Mouse (Mus musculus): ENCODE data around the gene Hspa4l.
"Not testable (repeated sequence)": the region's sequence is repeated elsewhere in the genome, so short reads cannot be mapped to it uniquely, and the experiment has no call there.

The Hspa4l gene

DNA sequence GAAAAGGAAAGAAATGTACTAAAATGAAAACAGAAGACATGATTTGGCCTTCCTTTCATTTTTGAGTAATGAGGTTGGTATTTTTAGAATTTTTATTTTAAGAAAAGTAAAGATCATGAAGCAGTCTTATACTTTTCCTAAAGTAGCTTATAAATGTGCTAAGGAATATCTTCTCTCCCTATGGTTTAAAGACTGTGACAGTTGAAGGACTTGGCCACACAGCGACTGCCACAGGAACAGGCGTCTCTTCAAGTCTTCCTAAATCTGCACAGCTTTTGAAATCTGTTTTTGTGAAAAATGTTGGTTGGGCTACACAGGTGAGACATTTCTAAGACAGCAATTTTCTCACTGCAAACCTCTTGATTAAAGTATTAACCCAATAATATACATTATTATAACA is 69.0 kb downstream of the Hspa4l start:
- DNase-seq (ENCODE audit: low read depth), result no peak

DNA sequence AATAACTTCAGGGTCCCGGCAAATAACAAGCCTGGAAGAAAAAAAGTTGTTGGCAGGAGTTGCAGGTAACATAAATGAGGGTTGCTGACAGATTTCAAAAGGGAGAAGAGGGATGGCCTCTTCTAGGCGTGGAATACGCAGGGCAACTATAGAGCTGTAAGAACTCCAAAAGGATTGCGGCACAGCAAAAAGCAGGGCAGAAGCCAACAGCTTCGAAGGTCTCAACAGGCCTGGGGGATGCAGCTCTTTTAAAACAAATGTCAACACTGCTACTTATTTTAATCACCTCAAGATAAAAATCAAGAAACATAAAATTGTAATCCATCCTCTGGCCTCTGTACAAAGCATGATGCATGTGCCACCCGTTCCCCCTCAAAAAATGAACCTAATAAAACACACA is 101.2 kb downstream of the Hspa4l start:
- DNase-seq (ENCODE audit: low read depth), result not testable (repeated sequence)

Measured in fibroblast of lung, adult 2 months (primary cell).